Mouse (Mus musculus): ENCODE data around the gene Pts. TPM values are rescaled to one million over a fixed set of nuclear protein-coding genes. Genes with fewer than 3 reads are reported as not detected.

Gene Pts
- polyA plus RNA-seq, 1 experiment from 2014 or later, result 88.2 TPM

- no peak overlapping the region for H3K9ac ChIP-seq (ENCODE audit: low read depth, low read length)
- H3K27ac ChIP-seq (ENCODE audit: low read depth, low read length), result no peak overlapping the region
- TF ChIP-seq CTCF (IDR thresholded peaks at IDR 0.05; ENCODE audit: low read depth), result no peak
- 85% methylated on average over 9 of the region's 9 CpGs for WGBS
- no peaks in the 10 kb centered on the region for H3K36me3 ChIP-seq (ENCODE audit: control insufficient read depth, insufficient read depth)
- no peak for ATAC-seq
- no peaks in the 10 kb centered on the region for H3K27me3 ChIP-seq (replicated peaks; ENCODE audit: control insufficient read depth, insufficient read depth, low read length)
- H3K4me1 ChIP-seq (replicated peaks; ENCODE audit: control insufficient read depth, insufficient read depth, low read length), result no peaks in the 10 kb centered on the region
- H3K4me2 ChIP-seq (replicated peaks; ENCODE audit: low read depth), result no peak overlapping the region
- no peaks in the 10 kb centered on the region for H3K9me3 ChIP-seq (ENCODE audit: control insufficient read depth)
- no peak overlapping the region for H3K4me3 ChIP-seq (ENCODE audit: low read depth, low read length)
These were observed 51.3 kb downstream of the Pts start for GRCm38 (mm10) chr9:50477270-50477669.

- Histone ChIP-seq H3K27ac (ENCODE audit: low read depth, low read length) (no peak overlapping the region), H3K9ac (ENCODE audit: low read depth, low read length) (no peak overlapping the region), H3K4me3 (ENCODE audit: low read depth, low read length) (no peak overlapping the region), H3K4me2 (replicated peaks; ENCODE audit: low read depth) (no peak overlapping the region), H3K4me1 (replicated peaks; ENCODE audit: control insufficient read depth, insufficient read depth, low read length) (no peaks in the 10 kb centered on the region), H3K36me3 (ENCODE audit: control insufficient read depth, insufficient read depth) (no peaks in the 10 kb centered on the region), H3K9me3 (ENCODE audit: control insufficient read depth) (no peaks in the 10 kb centered on the region), H3K27me3 (replicated peaks; ENCODE audit: control insufficient read depth, insufficient read depth, low read length) (no peaks in the 10 kb centered on the region)
- 41% methylated on average over 7 of the region's 7 CpGs for WGBS
- no peak for TF ChIP-seq CTCF (IDR thresholded peaks at IDR 0.05; ENCODE audit: low read depth)
- 0 out of 2 replicates have a peak, but pooled peaks have one; percentile 20 for ATAC-seq
These were observed 51.9 kb downstream of the Pts start for GRCm38 (mm10) chr9:50476651-50477050.

- H3K36me3 ChIP-seq (ENCODE audit: control insufficient read depth, insufficient read depth), result no peaks in the 10 kb centered on the region
- 72% methylated on average over 8 of the region's 8 CpGs for WGBS
- no peaks in the 10 kb centered on the region for H3K9me3 ChIP-seq (ENCODE audit: control insufficient read depth)
- no peak overlapping the region for H3K4me2 ChIP-seq (replicated peaks; ENCODE audit: low read depth)
- no peaks in the 10 kb centered on the region for H3K27me3 ChIP-seq (replicated peaks; ENCODE audit: control insufficient read depth, insufficient read depth, low read length)
- H3K9ac ChIP-seq (ENCODE audit: low read depth, low read length), result no peak overlapping the region
- H3K4me3 ChIP-seq (ENCODE audit: low read depth, low read length), result no peak overlapping the region
- no peaks in the 10 kb centered on the region for H3K4me1 ChIP-seq (replicated peaks; ENCODE audit: control insufficient read depth, insufficient read depth, low read length)
- no peak for TF ChIP-seq CTCF (IDR thresholded peaks at IDR 0.05; ENCODE audit: low read depth)
- ATAC-seq, result no peak
- H3K27ac ChIP-seq (ENCODE audit: low read depth, low read length), result no peak overlapping the region
These were observed 52.8 kb downstream of the Pts start for GRCm38 (mm10) chr9:50475745-50476144.

- H3K27me3 ChIP-seq (replicated peaks; ENCODE audit: control insufficient read depth, insufficient read depth, low read length), result no peaks in the 10 kb centered on the region
- H3K27ac ChIP-seq (ENCODE audit: low read depth, low read length), result no peak overlapping the region
- ATAC-seq, result no peak
- WGBS, result 77% methylated on average over 7 of the region's 7 CpGs
- H3K9ac ChIP-seq (ENCODE audit: low read depth, low read length), result no peak overlapping the region
- no peak overlapping the region for H3K4me3 ChIP-seq (ENCODE audit: low read depth, low read length)
- no peaks in the 10 kb centered on the region for H3K36me3 ChIP-seq (ENCODE audit: control insufficient read depth, insufficient read depth)
- H3K9me3 ChIP-seq (ENCODE audit: control insufficient read depth), result no peaks in the 10 kb centered on the region
- no peak overlapping the region for H3K4me2 ChIP-seq (replicated peaks; ENCODE audit: low read depth)
- TF ChIP-seq CTCF (IDR thresholded peaks at IDR 0.05; ENCODE audit: low read depth), result no peak
- H3K4me1 ChIP-seq (replicated peaks; ENCODE audit: control insufficient read depth, insufficient read depth, low read length), result no peaks in the 10 kb centered on the region
These were observed 53.2 kb downstream of the Pts start for GRCm38 (mm10) chr9:50475318-50475717.

Other genes with a start within 250 kb of the Pts start
- 148 and 174 TPM in 2 replicates for gene Rpl10-ps3, start 183.8 kb downstream of the Pts start, polyA plus RNA-seq (2015; fragmentation: Nextera tagmentation; extraction: Ambion mirVana)
- gene Plet1, start 34.2 kb downstream of the Pts start, polyA plus RNA-seq (2015; fragmentation: Nextera tagmentation; extraction: Ambion mirVana), result 3.1 and 4.0 TPM in 2 replicates
- 57.3 and 68.7 TPM in 2 replicates for gene Il18, start 26.1 kb upstream of the Pts start, polyA plus RNA-seq (2015; fragmentation: Nextera tagmentation; extraction: Ambion mirVana)
- gene Bco2, start 26.5 kb upstream of the Pts start, polyA plus RNA-seq (2015; fragmentation: Nextera tagmentation; extraction: Ambion mirVana), result 4.7 and 5.3 TPM in 2 replicates
- gene Tex12, start 32.6 kb upstream of the Pts start, polyA plus RNA-seq (2015; fragmentation: Nextera tagmentation; extraction: Ambion mirVana), result 0.43 and 0.65 TPM in 2 replicates
- 738 and 800 TPM in 2 replicates for gene Sdhd, start 75.1 kb upstream of the Pts start, polyA plus RNA-seq (2015; fragmentation: Nextera tagmentation; extraction: Ambion mirVana)
- 387 and 412 TPM in 2 replicates for gene Timm8b, start 75.2 kb upstream of the Pts start, polyA plus RNA-seq (2015; fragmentation: Nextera tagmentation; extraction: Ambion mirVana)
- gene Pih1d2, start 88.6 kb upstream of the Pts start, polyA plus RNA-seq (2015; fragmentation: Nextera tagmentation; extraction: Ambion mirVana), result 0.88 and 1.6 TPM in 2 replicates
- gene Nkapd1, start 88.7 kb upstream of the Pts start, polyA plus RNA-seq (2015; fragmentation: Nextera tagmentation; extraction: Ambion mirVana), result 13.9 and 14.6 TPM in 2 replicates
- gene Dlat, start 131.1 kb upstream of the Pts start, polyA plus RNA-seq (2015; fragmentation: Nextera tagmentation; extraction: Ambion mirVana), result 35.3 and 41.7 TPM in 2 replicates
- 2.4 and 2.9 TPM in 2 replicates for gene Dixdc1, start 210.8 kb upstream of the Pts start, polyA plus RNA-seq (2015; fragmentation: Nextera tagmentation; extraction: Ambion mirVana)
- 45.3 and 50.2 TPM in 2 replicates for gene 2310030G06Rik, start 217.8 kb upstream of the Pts start, polyA plus RNA-seq (2015; fragmentation: Nextera tagmentation; extraction: Ambion mirVana)
- gene Cryab, start 222.6 kb upstream of the Pts start, polyA plus RNA-seq (2015; fragmentation: Nextera tagmentation; extraction: Ambion mirVana), result 80.4 and 83.2 TPM in 2 replicates
- gene Hspb2, start 223.6 kb upstream of the Pts start, polyA plus RNA-seq (2015; fragmentation: Nextera tagmentation; extraction: Ambion mirVana), result 10.3 and 10.4 TPM in 2 replicates
- 5.1 and 6.1 TPM in 2 replicates for gene Fdxacb1, start 239.5 kb upstream of the Pts start, polyA plus RNA-seq (2015; fragmentation: Nextera tagmentation; extraction: Ambion mirVana)
- 15.6 and 17.3 TPM in 2 replicates for gene Alg9, start 246.3 kb upstream of the Pts start, polyA plus RNA-seq (2015; fragmentation: Nextera tagmentation; extraction: Ambion mirVana)
- 35.6 and 38.6 TPM in 2 replicates for gene 1110032A03Rik, start 246.8 kb upstream of the Pts start, polyA plus RNA-seq (2015; fragmentation: Nextera tagmentation; extraction: Ambion mirVana)